In the genomic region with DNA sequence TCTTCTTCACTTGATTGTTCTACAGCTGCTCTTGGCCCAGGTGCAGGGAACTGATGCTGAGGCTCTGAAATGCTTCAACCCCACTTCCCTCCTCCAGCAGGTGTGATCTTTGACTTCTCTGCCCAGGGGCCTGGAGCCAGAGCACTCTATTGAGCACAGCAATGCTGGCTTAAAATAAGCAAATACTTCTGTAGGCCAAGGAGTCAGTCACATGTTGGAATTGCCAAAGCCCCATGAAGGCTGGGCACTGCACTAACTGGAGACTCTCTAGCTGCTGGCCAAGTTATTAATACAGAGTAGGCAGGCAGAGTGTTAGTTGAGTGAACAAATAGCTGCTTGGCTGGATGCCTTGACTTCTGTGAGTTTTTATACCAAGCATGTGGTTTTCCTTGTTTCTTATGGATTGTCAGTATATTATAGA, we compare ENCODE assay signal across 16 mouse cellular contexts. TPM values are rescaled to one million over a fixed set of nuclear protein-coding genes. Genes with fewer than 3 reads are reported as not detected.
A peak's percentile ranks its signal among the peaks of the same experiment; 100 is the strongest.
DNase-seq lines count a peak whose midpoint lies in the region; ATAC-seq and TF ChIP-seq lines count a peak whose summit lies in the region.
"Had no signal": no experiment of that assay in that cellular context is flagged by ENCODE, and none has a peak within 500 bp of the region (broad histone marks: within the 10 kb centered on the region; RNA-seq: fewer than 3 reads in every experiment).

No protein-coding gene starts in this region.

- no peak overlapping the region for H3K4me3 ChIP-seq in brown adipose tissue, adult 24 weeks (ENCODE audit: insufficient read depth, low read depth, low read length)
- no peak overlapping the region for H3K4me3 ChIP-seq in lung, embryonic 14.5 days (ENCODE audit: low read depth, low read length)
- H3K4me3 ChIP-seq: hindbrain, embryonic 12.5 days; left cerebral cortex, adult 2 months had no signal

- ATAC-seq in lung, embryonic 14.5 days (ENCODE audit: insufficient read depth), result peak; percentile 74; the same call in 1 of the 2 replicates

- peaks cover 17% of the 10 kb centered on the region for H3K36me3 ChIP-seq in lung, embryonic 14.5 days (ENCODE audit: insufficient read depth)

- peak; percentile 45 to 65 for DNase-seq in heart, adult 18-20 months
- no peak for DNase-seq in heart, postnatal 4 days
- DNase-seq in A20 (ENCODE audit: low read depth, low spot score), result peak; percentile 30
- DNase-seq in lung, embryonic 14.5 days, result peak; percentile 76
- DNase-seq in frontal cortex, postnatal 14 days (ENCODE audit: low spot score in 2 of 2), result no peak
- no peak for DNase-seq in kidney, postnatal 4 days
- DNase-seq in thymus, postnatal 4 days, result no peak
- DNase-seq: cerebellum, adult 11 months; kidney, adult 11 months had no signal

- H3K9ac ChIP-seq in lung, embryonic 14.5 days, result no peak overlapping the region
- H3K9ac ChIP-seq: hindbrain, embryonic 12.5 days had no signal

- no peaks in the 10 kb centered on the region for H3K9me3 ChIP-seq in lung, embryonic 14.5 days (ENCODE audit: low read depth, low read length)
- H3K9me3 ChIP-seq: hindbrain, embryonic 12.5 days had no signal

- peaks cover 12% of the 10 kb centered on the region for H3K4me1 ChIP-seq in brown adipose tissue, adult 24 weeks (ENCODE audit: control insufficient read depth, insufficient read depth, insufficient read length, low read length)
- no peaks in the 10 kb centered on the region for H3K4me1 ChIP-seq in lung, embryonic 14.5 days (ENCODE audit: insufficient read depth)

- no peaks in the 10 kb centered on the region for H3K27me3 ChIP-seq in lung, embryonic 14.5 days (ENCODE audit: insufficient read depth, low read length)
- H3K27me3 ChIP-seq: hindbrain, embryonic 12.5 days had no signal

- TF ChIP-seq CTCF in lung, embryonic 14.5 days (IDR thresholded peaks at IDR 0.05; ENCODE audit: low read depth), result no peak

- 0 out of 2 replicates have a peak overlapping the region, but pooled peaks have one; percentile 4 for H3K27ac ChIP-seq in brown adipose tissue, adult 24 weeks (replicated peaks; ENCODE audit: low read depth, low read length)
- 0 out of 2 replicates have a peak overlapping the region, but pooled peaks have one; percentile 37 for H3K27ac ChIP-seq in lung, embryonic 14.5 days (ENCODE audit: low read depth)
- H3K27ac ChIP-seq: hindbrain, embryonic 12.5 days; left cerebral cortex, adult 2 months had no signal

- no peak overlapping the region for H3K4me2 ChIP-seq in lung, embryonic 14.5 days
- H3K4me2 ChIP-seq: hindbrain, embryonic 12.5 days; liver, embryonic 11.5 days had no signal

RNA-seq across cellular contexts. Expression of gene Sort1, which starts 27.0 kb away (rescaled TPM):
- total RNA-seq in heart, adult 18-20 months (2021), result 10 to 100 TPM; 18.1 to 25.7 TPM
- 10 to 100 TPM; 28.9 to 32.3 TPM for total RNA-seq in heart, postnatal 4 days (2021)
- 53.0 and 68.1 TPM in 2 replicates for polyA plus RNA-seq in brown adipose tissue, adult 24 weeks (2012; ENCODE audit: insufficient read depth, insufficient read length, missing spikeins)
- polyA plus RNA-seq in lung, embryonic 14.5 days (2014; fragmentation: Nextera tagmentation; extraction: Ambion mirVana), result 32.7 and 33.2 TPM in 2 replicates

RNA-seq across cellular contexts. Expression of gene Mybphl, which starts 53.8 kb away (rescaled TPM):
- 10 to 100 TPM; 49.7 to 55.1 TPM for total RNA-seq in heart, adult 18-20 months (2021)
- total RNA-seq in heart, postnatal 4 days (2021), result 10 to 100 TPM; 44.7 to 57.2 TPM
- polyA plus RNA-seq in brown adipose tissue, adult 24 weeks (2012; ENCODE audit: insufficient read depth, insufficient read length, missing spikeins), result not detected in 2 replicates
- 0.75 and 4.7 TPM in 2 replicates for polyA plus RNA-seq in lung, embryonic 14.5 days (2014; fragmentation: Nextera tagmentation; extraction: Ambion mirVana)
- total RNA-seq: adrenal gland, postnatal 36 days had no signal
- polyA plus RNA-seq: hindbrain, embryonic 12.5 days; large intestine, adult 2 months; urinary bladder, adult 2 months had no signal

RNA-seq across cellular contexts. Expression of gene Psma5, which starts 54.2 kb away (rescaled TPM):
- 10 to 100 TPM; 55.0 to 59.5 TPM for total RNA-seq in heart, adult 18-20 months (2021)
- total RNA-seq in heart, postnatal 4 days (2021), result 10 to 100 TPM; 77.4 to 81.8 TPM
- polyA plus RNA-seq in brown adipose tissue, adult 24 weeks (2012; ENCODE audit: insufficient read depth, insufficient read length, missing spikeins), result 99.2 and 140 TPM in 2 replicates
- polyA plus RNA-seq in lung, embryonic 14.5 days (2014; fragmentation: Nextera tagmentation; extraction: Ambion mirVana), result 320 and 323 TPM in 2 replicates

Comparison
In these comparisons a context has a peak if more than half of its experiments do, and no peak if none do; other contexts are left out.
1. DNase-seq: peak in heart, adult 18-20 months (2 of 2), A20 (single experiment) and lung, embryonic 14.5 days (single experiment); none in heart, postnatal 4 days (single experiment), frontal cortex, postnatal 14 days (0 of 2), kidney, postnatal 4 days (0 of 2) and thymus, postnatal 4 days (single experiment).